Mouse (Mus musculus) brain, embryonic 14.5 days (tissue): ENCODE results near the gene Fkbp8.

Experiments
- CTCF ChIP-seq: fragments of 200-500 bp; IDR thresholded peaks from 2 replicates; pipeline ENCODE4 v1.5.1; 2012; ENCODE audit warnings: inconsistent platforms, mild to moderate bottlenecking, moderate library complexity, borderline replicate concordance; ENCODE audit not compliant: insufficient read depth, insufficient read length; ENCODE audit errors: extremely low read depth
- POLR2A ChIP-seq: fragments of 200-500 bp; IDR thresholded peaks from 2 replicates; pipeline ENCODE4 v1.6.1; 2012; ENCODE audit warnings: mild to moderate bottlenecking, inconsistent platforms, borderline replicate concordance; ENCODE audit not compliant: poor library complexity, insufficient read depth, insufficient read length, severe bottlenecking; ENCODE audit errors: extremely low read depth

GRCm38 (mm10) chr8:70538024-70538579 is 10.6 kb downstream of the Fkbp8 start:
- TF ChIP-seq CTCF = no peak
- no peak for TF ChIP-seq POLR2A
